Mouse (Mus musculus) MEL (cell line): Measurements from ENCODE around the gene Nop16. TPM values are rescaled to one million over a fixed set of nuclear protein-coding genes. Genes with fewer than 3 reads are reported as not detected.

Experiments used
- DNase-seq: peaks from one replicate; pipeline ENCODE4 v3.0.0; 2011; ENCODE audit warnings: low read depth, low spot score
- H3K27ac ChIP-seq: 2 replicates; pipeline ENCODE4 v1.5.1; 2012; ENCODE audit warnings: low read depth, mild to moderate bottlenecking, control low read depth, low read length, moderate library complexity; ENCODE audit not compliant: control insufficient read depth
- H3K27me3 ChIP-seq, 2 experiments: fragments of 150-350 bp in 1 of 2; sonication (generic) in 1 of 2; 2 replicates each; pipeline ENCODE4 v1.6.1; 2012; ENCODE audit warnings: low read length in 2 of 2, mild to moderate bottlenecking in 2 of 2, improper control_type of control experiment in 1 of 2, moderate library complexity in 1 of 2; ENCODE audit not compliant: insufficient read depth in 2 of 2, control insufficient read depth in 1 of 2
- H3K36me3 ChIP-seq, 2 experiments: 2 replicates each; pipeline ENCODE4 v1.6.1; 2012 to 2014; ENCODE audit warnings: low read length in 2 of 2, improper control_type of control experiment in 1 of 2, inconsistent platforms in 1 of 2, mild to moderate bottlenecking in 1 of 2; ENCODE audit not compliant: insufficient read depth in 2 of 2, control insufficient read depth in 1 of 2
- H3K4me1 ChIP-seq, 2 experiments: fragments of 150-350 bp in 1 of 2; sonication (generic) in 1 of 2; 2 replicates each; pipeline ENCODE4 v1.6.1; 2012; ENCODE audit warnings: low read length in 2 of 2, improper control_type of control experiment in 1 of 2, mild to moderate bottlenecking in 1 of 2; ENCODE audit not compliant: insufficient read depth in 2 of 2, control insufficient read depth in 1 of 2
- H3K4me3 ChIP-seq, 2 experiments: fragments of 150-350 bp in 1 of 2; sonication (generic) in 1 of 2; 2 replicates each; pipeline ENCODE4 v1.5.1; 2012; ENCODE audit warnings: low read depth in 2 of 2, low read length in 2 of 2, mild to moderate bottlenecking in 2 of 2, moderate library complexity in 2 of 2, control low read depth in 1 of 2, improper control_type of control experiment in 1 of 2; ENCODE audit not compliant: control insufficient read depth in 1 of 2, insufficient read depth in 1 of 2
- H3K79me2 ChIP-seq: 2 replicates; pipeline ENCODE4 v1.6.1; 2012; ENCODE audit warnings: mild to moderate bottlenecking, low read length, moderate library complexity; ENCODE audit not compliant: control insufficient read depth, poor library complexity, insufficient read depth
- H3K9ac ChIP-seq: 2 replicates; pipeline ENCODE4 v1.6.1; 2012; ENCODE audit warnings: low read depth, mild to moderate bottlenecking, control low read depth, low read length, moderate library complexity; ENCODE audit not compliant: control insufficient read depth, poor library complexity, severe bottlenecking
- H3K9me3 ChIP-seq: fragments of 150-350 bp; sonication (generic); replicated peaks from 2 replicates; pipeline ENCODE4 v1.6.1; 2012; ENCODE audit warnings: mild to moderate bottlenecking, low read length, improper control_type of control experiment, moderate library complexity; ENCODE audit not compliant: insufficient read depth
- BHLHE40 ChIP-seq: IDR thresholded peaks from 2 replicates; pipeline ENCODE4 v1.6.1; 2012; ENCODE audit warnings: low read depth, mild to moderate bottlenecking, inconsistent platforms, low read length, improper control_type of control experiment, borderline replicate concordance
- CTCF ChIP-seq, 3 experiments: IDR thresholded peaks in 2 of 3; conservative IDR thresholded peaks in 1 of 3; 2 replicates each; pipeline ENCODE4 v1.5.1; 2011 to 2012; ENCODE audit warnings: low read length in 3 of 3, low read depth in 2 of 3, mild to moderate bottlenecking in 2 of 3, improper control_type of control experiment in 1 of 3, inconsistent platforms in 1 of 3, mixed read lengths in 1 of 3, moderate library complexity in 1 of 3; ENCODE audit not compliant: control insufficient read depth in 1 of 3, insufficient read depth in 1 of 3, poor library complexity in 1 of 3, severe bottlenecking in 1 of 3
- E2F4 ChIP-seq: IDR thresholded peaks from 2 replicates; pipeline ENCODE4 v1.6.1; 2011; ENCODE audit warnings: low read depth, low read length, improper control_type of control experiment, borderline replicate concordance
- EP300 ChIP-seq, 2 experiments: IDR thresholded peaks; 2 replicates each; pipeline ENCODE4 v1.6.1; 2011; ENCODE audit warnings: improper control_type of control experiment in 2 of 2, low read length in 2 of 2, low read depth in 1 of 2, mild to moderate bottlenecking in 1 of 2
- ETS1 ChIP-seq: IDR thresholded peaks from 2 replicates; pipeline ENCODE4 v1.6.1; 2012; ENCODE audit warnings: low read depth, mild to moderate bottlenecking, inconsistent platforms, low read length, improper control_type of control experiment, moderate library complexity
- HCFC1 ChIP-seq: IDR thresholded peaks from 2 replicates; pipeline ENCODE4 v1.6.1; 2012; ENCODE audit warnings: low read depth, mild to moderate bottlenecking, inconsistent platforms, low read length, improper control_type of control experiment, moderate library complexity
- JUND ChIP-seq: IDR thresholded peaks from 2 replicates; pipeline ENCODE4 v1.6.1; 2011; ENCODE audit warnings: low read depth, mild to moderate bottlenecking, improper control_type of control experiment, low read length
- MAFK ChIP-seq: IDR thresholded peaks from 2 replicates; pipeline ENCODE4 v1.6.1; 2011; ENCODE audit warnings: low read depth, mild to moderate bottlenecking, low read length, improper control_type of control experiment, borderline replicate concordance
- MAX ChIP-seq: IDR thresholded peaks from 2 replicates; pipeline ENCODE4 v1.6.1; 2011; ENCODE audit warnings: low read length, improper control_type of control experiment
- MAZ ChIP-seq: IDR thresholded peaks from 2 replicates; pipeline ENCODE4 v1.6.1; 2012; ENCODE audit warnings: low read depth, mild to moderate bottlenecking, inconsistent platforms, low read length, improper control_type of control experiment
- MYC ChIP-seq: IDR thresholded peaks from 2 replicates; pipeline ENCODE4 v1.6.1; 2011; ENCODE audit warnings: low read depth, mild to moderate bottlenecking, low read length, improper control_type of control experiment, moderate library complexity
- POLR2AphosphoS5 ChIP-seq: IDR thresholded peaks from 2 replicates; pipeline ENCODE4 v1.6.1; 2012; ENCODE audit warnings: low read depth, borderline replicate concordance, mild to moderate bottlenecking, inconsistent platforms, low read length, moderate library complexity, mixed read lengths
- RAD21 ChIP-seq: IDR thresholded peaks from 2 replicates; pipeline ENCODE4 v1.6.1; 2011; ENCODE audit warnings: mild to moderate bottlenecking, low read depth, low read length, improper control_type of control experiment
- RCOR1 ChIP-seq: IDR thresholded peaks from 2 replicates; pipeline ENCODE4 v1.6.1; 2012; ENCODE audit warnings: low read depth, mild to moderate bottlenecking, inconsistent platforms, low read length, improper control_type of control experiment
- SIN3A ChIP-seq: IDR thresholded peaks from 2 replicates; pipeline ENCODE4 v1.6.1; 2012; ENCODE audit warnings: low read length, improper control_type of control experiment, inconsistent platforms
- SMC3 ChIP-seq: IDR thresholded peaks from 2 replicates; pipeline ENCODE4 v1.6.1; 2011; ENCODE audit warnings: low read depth, low read length, improper control_type of control experiment
- TAL1 ChIP-seq: IDR thresholded peaks from 2 replicates; pipeline ENCODE4 v1.6.1; 2012; ENCODE audit warnings: mild to moderate bottlenecking, inconsistent platforms, low read length, moderate library complexity, mixed read lengths
- TBP ChIP-seq: IDR thresholded peaks from 2 replicates; pipeline ENCODE4 v1.8.0; 2011; ENCODE audit warnings: low read depth, low read length, improper control_type of control experiment
- TCF12 ChIP-seq: IDR thresholded peaks from 2 replicates; pipeline ENCODE4 v1.6.1; 2014; ENCODE audit warnings: low read depth, mild to moderate bottlenecking, inconsistent platforms, low read length, improper control_type of control experiment, moderate library complexity
- UBTF ChIP-seq: IDR thresholded peaks from 2 replicates; pipeline ENCODE4 v1.6.1; 2012; ENCODE audit warnings: low read depth, mild to moderate bottlenecking, inconsistent platforms, low read length, improper control_type of control experiment, moderate library complexity, borderline replicate concordance; ENCODE audit not compliant: insufficient read depth
- ZC3H11A ChIP-seq: IDR thresholded peaks from 2 replicates; pipeline ENCODE4 v1.6.1; 2012; ENCODE audit warnings: low read depth, mild to moderate bottlenecking, inconsistent platforms, low read length, improper control_type of control experiment
- polyA plus RNA-seq, 2 experiments: library from polyadenylated mRNA; stranded (reverse) in 1 of 2; unstranded in 1 of 2; fragments of >175 nt in 1 of 2; fragments of >200 nt in 1 of 2; gene quantifications; 2 replicates each; pipeline versions ENCODE4 v1.2.1 to v1.2.4; 2012; ENCODE audit warnings: low replicate concordance in 2 of 2, low read depth in 1 of 2; ENCODE audit not compliant: insufficient read length in 2 of 2, insufficient read depth in 1 of 2, missing spikeins in 1 of 2
- total RNA-seq: library from RNA; depleted of rRNA; stranded (reverse); fragments of 300-350 nt; gene quantifications from 2 replicates; pipeline ENCODE4 v1.2.3, GENCODE M21; 2012

The Nop16 gene
- total and polyA plus RNA-seq, 3 experiments = 131 to 172 TPM; not detected in 1

DNA sequence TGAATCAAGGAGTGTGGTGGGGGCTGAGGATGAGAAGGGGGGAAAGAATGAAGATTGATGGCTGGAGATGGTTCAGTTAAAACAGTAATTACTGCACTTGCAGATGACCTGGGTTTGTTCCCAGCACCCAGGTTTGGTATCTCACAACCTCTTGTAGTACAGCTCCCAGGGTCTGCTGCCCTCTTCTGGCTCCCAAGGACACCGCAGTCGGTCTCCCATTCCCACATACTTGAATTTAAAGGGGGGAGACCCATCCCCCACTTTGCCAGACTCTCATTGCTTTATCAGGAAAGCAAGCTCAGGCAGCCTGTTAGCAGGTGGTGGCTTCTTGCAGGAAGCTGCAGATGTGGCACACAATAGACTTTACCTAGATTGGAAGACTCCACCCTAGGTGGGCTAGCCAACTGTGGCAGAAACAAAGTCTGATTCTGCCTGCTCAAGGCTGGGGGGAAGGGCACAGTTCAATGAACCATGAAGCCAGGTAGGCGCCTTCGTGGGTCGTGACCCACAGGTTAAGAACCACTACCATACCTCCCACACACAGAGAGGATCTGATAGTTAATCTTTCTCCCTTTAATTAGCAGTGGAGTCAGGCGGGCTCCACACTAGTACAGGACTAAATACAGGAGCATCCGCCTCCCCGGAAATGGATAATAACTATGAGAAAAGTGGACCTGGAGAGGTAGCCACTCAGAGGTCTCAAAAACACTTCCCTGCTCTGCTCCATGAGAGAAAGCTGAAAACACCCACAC lies 24.1 kb downstream of the Nop16 start:
- H3K9me3 ChIP-seq = no peaks in the 10 kb centered on the region
- no peak; the same call in 1 of the 2 replicates for TF ChIP-seq MAZ
- TF ChIP-seq ZC3H11A = no peak
- TF ChIP-seq TAL1 = no peak
- TF ChIP-seq POLR2AphosphoS5 = no peak
- TF ChIP-seq RCOR1 = no peak
- no peak for TF ChIP-seq MAFK
- no peak for TF ChIP-seq ETS1
- peak in 1 of 2 experiments; percentile 28; a peak in 1 of 4 replicates for TF ChIP-seq EP300 (IDR thresholded peaks at IDR 0.05; ENCODE audit: low read depth in 1 of 2, low read length in 2 of 2)
- no peak for TF ChIP-seq E2F4
- no peak for TF ChIP-seq HCFC1
- 0 out of 2 replicates have a peak, but pooled peaks have one; percentile 18 for TF ChIP-seq TCF12
- no peak for TF ChIP-seq SIN3A
- TF ChIP-seq MAX = no peak
- TF ChIP-seq UBTF = no peak
- TF ChIP-seq BHLHE40 = no peak
- 0 out of 2 replicates have a peak, but pooled peaks have one; percentile 22 for TF ChIP-seq TBP
- TF ChIP-seq SMC3 = peak; percentile 37
- TF ChIP-seq JUND = no peak
- TF ChIP-seq MYC = 0 out of 2 replicates have a peak, but pooled peaks have one; percentile 30
- TF ChIP-seq RAD21 = no peak; the same call in 1 of the 2 replicates
- peak; percentile 59 to 76 (median 65) for TF ChIP-seq CTCF (IDR thresholded peaks at IDR 0.05 in 2 of 3, conservative IDR thresholded peaks at IDR 0.05 in 1 of 3; ENCODE audit: control insufficient read depth in 1 of 3, insufficient read depth in 1 of 3, low read depth in 2 of 3, low read length in 3 of 3, poor library complexity in 1 of 3, severe bottlenecking in 1 of 3)
- DNase-seq = peak; percentile 85
- peaks cover 20% of the 10 kb centered on the region for H3K79me2 ChIP-seq
- H3K27me3 ChIP-seq = no peaks in the 10 kb centered on the region
- peak overlapping the region; percentile 71 for H3K27ac ChIP-seq
- peak overlapping the region; percentile 66 for H3K9ac ChIP-seq
- H3K36me3 ChIP-seq = peaks cover 0 to 11% of the 10 kb centered on the region in 2 experiments; a peak in 2 of 4 replicates
- H3K4me1 ChIP-seq = peaks cover 0 to 13% of the 10 kb centered on the region in 2 experiments; a peak in 2 of 4 replicates
- H3K4me3 ChIP-seq = peak overlapping the region; percentile 61 to 73
